Mouse (Mus musculus) heart, embryonic 13.5 days (tissue): ENCODE results near the gene Fn3k. TPM values are rescaled to one million over a fixed set of nuclear protein-coding genes. Genes with fewer than 3 reads are reported as not detected.

Source experiments
- ATAC-seq: fragments of 200-750 bp; cut with Nextera tagmentation; 2 replicates; pipeline ENCODE4 v1.8.0; 2017; ENCODE audit warnings: moderate TSS enrichment; ENCODE audit not compliant: insufficient number of reproducible peaks, low FRiP score, low TSS enrichment; ENCODE audit errors: extremely low read depth
- H3K27ac ChIP-seq: fragments of 300-500 bp; sonication (generic); replicated peaks from 2 replicates; pipeline ENCODE4 v1.5.1; 2015; ENCODE audit warnings: moderate library complexity, mild to moderate bottlenecking, inconsistent platforms
- H3K27me3 ChIP-seq: fragments of 300-500 bp; sonication (generic); replicated peaks from 2 replicates; pipeline ENCODE4 v1.6.1; 2015; ENCODE audit warnings: mild to moderate bottlenecking, inconsistent platforms
- H3K36me3 ChIP-seq: fragments of 300-500 bp; sonication (generic); 2 replicates; pipeline ENCODE4 v1.6.1; 2015; ENCODE audit warnings: mild to moderate bottlenecking, inconsistent platforms
- H3K4me1 ChIP-seq: fragments of 300-500 bp; sonication (generic); 2 replicates; pipeline ENCODE4 v1.6.1; 2015; ENCODE audit warnings: inconsistent platforms
- H3K4me2 ChIP-seq: fragments of 300-500 bp; sonication (generic); 2 replicates; pipeline ENCODE4 v1.6.1; 2015; ENCODE audit warnings: inconsistent platforms, mild to moderate bottlenecking, moderate library complexity
- H3K4me3 ChIP-seq: fragments of 300-500 bp; sonication (generic); 2 replicates; pipeline ENCODE4 v1.5.1; 2015; ENCODE audit warnings: moderate library complexity, mild to moderate bottlenecking, inconsistent platforms
- H3K9ac ChIP-seq: fragments of 300-500 bp; sonication (generic); 2 replicates; pipeline ENCODE4 v1.6.1; 2015; ENCODE audit warnings: inconsistent platforms, mild to moderate bottlenecking, moderate library complexity
- H3K9me3 ChIP-seq: fragments of 300-500 bp; sonication (generic); 2 replicates; pipeline ENCODE4 v1.6.1; 2016; ENCODE audit warnings: inconsistent platforms
- WGBS: fragments of 180-500 bp; shearing (Covaris S2); methylation state at CpG from one replicate; pipeline ENCODE4 v1.1.7; 2015; ENCODE audit warnings: mixed read lengths; 5-methylcytosine and 5-hydroxymethylcytosine counted together
- microRNA-seq: library from miRNA; unstranded; fragments of <30 nt; microRNA quantifications from one replicate; pipeline ENCODE4, GENCODE M21; 2016
- polyA plus RNA-seq: library from polyadenylated mRNA; unstranded; fragments of >200 nt; fragmentation: Nextera tagmentation; extraction: Ambion mirVana; gene quantifications from 2 replicates; pipeline ENCODE4 v1.2.1, GENCODE M21; 2015

Gene Fn3k
- polyA plus RNA-seq, 1 experiment from 2014 or later, result 9.6 TPM

DNA sequence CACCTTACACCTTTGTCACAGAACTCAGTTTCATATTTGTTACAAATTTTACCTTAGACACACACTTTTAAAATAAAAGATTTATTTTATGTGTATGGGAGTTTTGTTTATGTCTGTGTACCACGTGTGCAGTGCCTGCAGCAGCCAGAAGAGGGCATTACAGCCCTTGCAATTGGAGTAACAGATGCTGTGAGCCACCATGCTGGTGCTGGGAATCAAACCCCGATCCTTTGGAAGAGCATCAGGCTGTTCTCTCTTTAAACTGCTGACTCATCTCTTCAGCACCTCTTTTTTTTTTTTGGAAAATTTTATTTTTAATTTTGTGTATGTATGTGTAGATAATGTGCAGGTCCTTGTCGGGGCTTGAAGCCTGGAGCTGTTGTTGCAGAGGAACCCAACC is 23.2 kb downstream of the Fn3k start:
- 85% methylated on average over 3 of the region's 3 CpGs for WGBS
- Histone ChIP-seq H3K4me3 (no peak overlapping the region), H3K9ac (no peak overlapping the region), H3K4me1 (peaks cover 5% of the 10 kb centered on the region), H3K4me2 (no peak overlapping the region), H3K36me3 (peaks cover 77% of the 10 kb centered on the region), H3K27me3 (no peaks in the 10 kb centered on the region), H3K9me3 (no peaks in the 10 kb centered on the region), H3K27ac (no peak overlapping the region)
- no peak for ATAC-seq

DNA sequence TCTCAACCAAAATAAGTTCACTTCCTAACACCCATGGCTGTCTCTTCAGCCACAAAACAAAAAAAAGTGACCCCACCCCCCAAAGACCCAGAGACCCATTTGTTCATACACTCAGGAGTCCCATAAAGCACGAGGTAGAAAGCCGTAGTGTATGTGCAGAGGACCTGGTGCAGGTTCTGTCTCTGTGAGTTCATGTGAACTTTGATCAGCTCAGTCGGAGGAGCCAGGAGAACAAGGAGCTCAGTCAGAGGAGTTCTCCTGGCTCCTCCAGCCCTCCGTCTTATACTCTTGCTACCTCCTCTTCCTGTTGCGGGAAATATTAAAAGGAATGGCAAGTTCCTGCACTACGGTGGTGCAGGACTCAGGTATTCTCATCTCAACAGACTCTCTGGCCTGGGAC is 32.7 kb downstream of the Fn3k start:
- WGBS, result 88% methylated on average over 6 of the region's 6 CpGs
- H3K9me3 ChIP-seq, result no peaks in the 10 kb centered on the region
- H3K4me1 ChIP-seq, result no peaks in the 10 kb centered on the region
- no peak for ATAC-seq
- no peaks in the 10 kb centered on the region for H3K27me3 ChIP-seq
- no peak overlapping the region for H3K4me3 ChIP-seq
- H3K36me3 ChIP-seq, result peaks cover 52% of the 10 kb centered on the region
- no peak overlapping the region for H3K27ac ChIP-seq
- no peak overlapping the region for H3K4me2 ChIP-seq
- no peak overlapping the region for H3K9ac ChIP-seq

GRCm38 (mm10) chr11:121474831-121475230 is 40.1 kb downstream of the Fn3k start:
- no peak overlapping the region for H3K9ac ChIP-seq
- ATAC-seq, result no peak
- WGBS, result 81% methylated on average over 3 of the region's 3 CpGs
- peaks cover 32% of the 10 kb centered on the region for H3K36me3 ChIP-seq
- H3K27ac ChIP-seq, result no peak overlapping the region
- H3K4me2 ChIP-seq, result no peak overlapping the region
- no peaks in the 10 kb centered on the region for H3K27me3 ChIP-seq
- no peaks in the 10 kb centered on the region for H3K4me1 ChIP-seq
- no peaks in the 10 kb centered on the region for H3K9me3 ChIP-seq
- H3K4me3 ChIP-seq, result no peak overlapping the region

- no peak overlapping the region for H3K4me2 ChIP-seq
- 31% methylated on average over 9 of the region's 9 CpGs for WGBS
- H3K4me1 ChIP-seq, result no peaks in the 10 kb centered on the region
- H3K9ac ChIP-seq, result no peak overlapping the region
- no peak overlapping the region for H3K27ac ChIP-seq
- no peak for ATAC-seq
- H3K9me3 ChIP-seq, result no peaks in the 10 kb centered on the region
- H3K4me3 ChIP-seq, result no peak overlapping the region
- H3K36me3 ChIP-seq, result peaks cover 27% of the 10 kb centered on the region
- H3K27me3 ChIP-seq, result no peaks in the 10 kb centered on the region
Measured at GRCm38 (mm10) chr11:121475699-121476415, 41.1 kb downstream of the Fn3k start.

- no peak overlapping the region for H3K9ac ChIP-seq
- WGBS, result 83% methylated on average over 15 of the region's 15 CpGs
- ATAC-seq, result no peak
- no peaks in the 10 kb centered on the region for H3K27me3 ChIP-seq
- no peak overlapping the region for H3K27ac ChIP-seq
- H3K4me2 ChIP-seq, result no peak overlapping the region
- H3K4me1 ChIP-seq, result no peaks in the 10 kb centered on the region
- H3K4me3 ChIP-seq, result no peak overlapping the region
- H3K9me3 ChIP-seq, result no peaks in the 10 kb centered on the region
- H3K36me3 ChIP-seq, result peaks cover 29% of the 10 kb centered on the region
Measured at GRCm38 (mm10) chr11:121479476-121480203, 44.9 kb downstream of the Fn3k start.

- 81% methylated on average over 2 of the region's 2 CpGs for WGBS
- Histone ChIP-seq H3K4me1 (no peaks in the 10 kb centered on the region), H3K27me3 (no peaks in the 10 kb centered on the region), H3K36me3 (peaks cover 26% of the 10 kb centered on the region), H3K9ac (no peak overlapping the region), H3K4me2 (no peak overlapping the region), H3K27ac (no peak overlapping the region), H3K9me3 (no peaks in the 10 kb centered on the region), H3K4me3 (no peak overlapping the region)
- ATAC-seq, result no peak
Measured at GRCm38 (mm10) chr11:121481129-121481528, 46.4 kb downstream of the Fn3k start.

DNA sequence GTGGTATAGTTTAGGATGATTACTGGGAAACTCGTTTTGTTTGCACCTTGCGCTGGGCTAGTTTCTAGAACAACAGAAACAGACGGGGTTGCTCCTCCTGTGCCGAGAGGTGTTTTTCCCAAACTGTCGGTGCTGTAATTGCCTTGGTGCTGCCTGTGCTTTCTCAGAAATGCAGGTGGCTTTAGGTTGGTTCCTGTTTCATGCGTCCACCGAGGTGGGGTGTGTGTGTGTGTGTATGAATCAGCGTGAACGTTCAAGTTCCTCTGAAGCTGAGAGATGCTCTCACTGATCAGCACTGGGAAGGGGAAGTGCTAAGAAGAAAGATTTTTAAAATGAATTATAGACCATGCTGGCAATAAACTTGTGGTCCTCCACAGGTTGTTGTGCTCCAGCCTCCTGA is 51.2 kb downstream of the Fn3k start:
- Histone ChIP-seq H3K4me1 (0 out of 2 replicates have a peak, but pooled peaks cover 3% of the 10 kb centered on the region), H3K4me2 (no peak overlapping the region), H3K27me3 (no peaks in the 10 kb centered on the region), H3K27ac (no peak overlapping the region), H3K9me3 (no peaks in the 10 kb centered on the region), H3K9ac (no peak overlapping the region), H3K36me3 (0 out of 2 replicates have a peak, but pooled peaks cover 8% of the 10 kb centered on the region), H3K4me3 (no peak overlapping the region)
- WGBS, result 75% methylated on average over 9 of the region's 9 CpGs
- ATAC-seq, result no peak

DNA sequence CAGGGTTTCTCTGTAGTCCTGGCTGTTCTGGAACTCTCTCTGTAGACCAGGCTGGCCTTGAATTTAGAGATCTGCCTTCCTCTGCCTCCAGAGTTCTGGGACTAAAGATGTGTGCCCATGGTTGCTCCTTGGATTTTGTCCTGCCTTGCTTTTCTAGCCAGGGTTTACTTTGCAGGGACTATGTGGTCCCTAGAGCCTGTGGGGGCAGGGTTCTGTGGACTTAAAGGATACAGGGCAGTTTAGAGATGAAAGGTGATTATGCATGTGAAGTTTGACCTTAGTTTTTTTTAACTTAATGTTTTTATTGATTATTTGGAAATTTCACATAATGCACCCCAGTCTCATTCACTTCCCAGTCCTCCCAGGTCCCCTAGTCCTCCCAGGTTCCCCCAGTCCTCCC is 55.9 kb downstream of the Fn3k start:
- Histone ChIP-seq H3K36me3 (peaks cover 21% of the 10 kb centered on the region; the same call in 1 of the 2 replicates), H3K27me3 (no peaks in the 10 kb centered on the region), H3K4me3 (no peak overlapping the region), H3K9ac (no peak overlapping the region), H3K27ac (no peak overlapping the region), H3K4me1 (peaks cover 8% of the 10 kb centered on the region), H3K9me3 (no peaks in the 10 kb centered on the region), H3K4me2 (no peak overlapping the region)
- no peak for ATAC-seq

Small RNA genes lying within 50 kb of the gene (microRNA-seq; reads per million reads assigned to microRNA genes)
- gene Mir7236, result not detected

Other genes with a start within 250 kb of the Fn3k start
- 7.6 and 8.4 TPM in 2 replicates for gene Hexdc, start 230.5 kb upstream of the Fn3k start, polyA plus RNA-seq
- gene Ogfod3, start 230.2 kb upstream of the Fn3k start, polyA plus RNA-seq, result 28.4 and 34.6 TPM in 2 replicates
- gene Cybc1, start 205.6 kb upstream of the Fn3k start, polyA plus RNA-seq, result 21.5 and 21.6 TPM in 2 replicates
- 46.1 and 52.9 TPM in 2 replicates for gene Narf, start 197.7 kb upstream of the Fn3k start, polyA plus RNA-seq
- gene Foxk2, start 174.9 kb upstream of the Fn3k start, polyA plus RNA-seq, result 5.0 and 5.1 TPM in 2 replicates
- gene Wdr45b, start 80.5 kb upstream of the Fn3k start, polyA plus RNA-seq, result 70.9 and 72.7 TPM in 2 replicates
- gene Rab40b, start 46.7 kb upstream of the Fn3k start, polyA plus RNA-seq, result 4.6 and 5.0 TPM in 2 replicates
- gene Fn3krp, start 13.5 kb upstream of the Fn3k start, polyA plus RNA-seq, result 4.6 and 5.5 TPM in 2 replicates
- 21.0 and 22.1 TPM in 2 replicates for gene Tbcd, start 17.0 kb downstream of the Fn3k start, polyA plus RNA-seq
- 0.05 and 0.37 TPM in 2 replicates for gene Zfp750, start 84.4 kb downstream of the Fn3k start, polyA plus RNA-seq
- gene B3gntl1, start 238.2 kb downstream of the Fn3k start, polyA plus RNA-seq, result 6.0 and 6.4 TPM in 2 replicates